Mouse (Mus musculus): ENCODE measurements around the gene Tmem50b. TPM values are rescaled to one million over a fixed set of nuclear protein-coding genes. Genes with fewer than 3 reads are reported as not detected.

Gene Tmem50b
- total RNA-seq, 2 experiments from 2014 or later = 84.1 to 88.0 TPM

GRCm38 (mm10) chr16:91606958-91607357 is 9.4 kb upstream of the Tmem50b start:
- Histone ChIP-seq H3K27ac (no peak overlapping the region), H3K4me3 (no peak overlapping the region)
- intact Hi-C loops (cut with DNase I) = no loop called here
- TF ChIP-seq CTCF (IDR thresholded peaks at IDR 0.05) = no peak
- no peak for DNase-seq (ENCODE audit: extremely low spot score in 1 of 2, low spot score in 2 of 2)

GRCm38 (mm10) chr16:91605156-91605555 is 7.6 kb upstream of the Tmem50b start:
- intact Hi-C loops (cut with DNase I) = no loop called here
- Histone ChIP-seq H3K4me3 (no peak overlapping the region), H3K27ac (no peak overlapping the region)
- no peak for DNase-seq (ENCODE audit: extremely low spot score in 1 of 2, low spot score in 2 of 2)
- TF ChIP-seq CTCF (IDR thresholded peaks at IDR 0.05) = no peak

GRCm38 (mm10) chr16:91601693-91602092 is 4.1 kb upstream of the Tmem50b start:
- no peak for DNase-seq (ENCODE audit: extremely low spot score in 1 of 2, low spot score in 2 of 2)
- H3K27ac ChIP-seq = no peak overlapping the region
- intact Hi-C loops (cut with DNase I) = no loop called here
- TF ChIP-seq CTCF (IDR thresholded peaks at IDR 0.05) = no peak
- no peak overlapping the region for H3K4me3 ChIP-seq

GRCm38 (mm10) chr16:91601081-91601480 is 3.5 kb upstream of the Tmem50b start:
- no peak for TF ChIP-seq CTCF (IDR thresholded peaks at IDR 0.05)
- DNase-seq (ENCODE audit: extremely low spot score in 1 of 2, low spot score in 2 of 2) = no peak
- intact Hi-C loops (cut with DNase I) = no loop called here
- H3K4me3 ChIP-seq = no peak overlapping the region
- H3K27ac ChIP-seq = no peak overlapping the region

GRCm38 (mm10) chr16:91599242-91599641 is 1.6 kb upstream of the Tmem50b start:
- peak; percentile 31 for TF ChIP-seq CTCF (IDR thresholded peaks at IDR 0.05)
- intact Hi-C loops (cut with DNase I) = no loop called here
- no peak for DNase-seq (ENCODE audit: extremely low spot score in 1 of 2, low spot score in 2 of 2)
- no peak overlapping the region for H3K27ac ChIP-seq
- H3K4me3 ChIP-seq = no peak overlapping the region

GRCm38 (mm10) chr16:91596779-91597671 is 575 bp downstream of the Tmem50b start:
- Histone ChIP-seq H3K4me3 (peak overlapping the region; percentile 83), H3K27ac (peak overlapping the region; percentile 80)
- TF ChIP-seq CTCF (IDR thresholded peaks at IDR 0.05) = no peak
- intact Hi-C loops (cut with DNase I) = loop anchor here (2.0 kb wide), 2 partner anchors 22 to 50 kb away; partner anchors contain the start of genes Dnajc28, Gart and Son
- DNase-seq (ENCODE audit: extremely low spot score in 1 of 2, low spot score in 2 of 2) = peak in 1 of 2 experiments; percentile 41

GRCm38 (mm10) chr16:91596397-91596778 is 1.2 kb downstream of the Tmem50b start:
- TF ChIP-seq CTCF (IDR thresholded peaks at IDR 0.05) = no peak
- H3K4me3 ChIP-seq = peak overlapping the region; percentile 83
- intact Hi-C loops (cut with DNase I) = loop anchor here (2.0 kb wide), 2 partner anchors 22 to 50 kb away; partner anchors contain the start of genes Dnajc28, Gart and Son
- no peak for DNase-seq (ENCODE audit: extremely low spot score in 1 of 2, low spot score in 2 of 2)
- no peak overlapping the region for H3K27ac ChIP-seq

- TF ChIP-seq CTCF (IDR thresholded peaks at IDR 0.05) = no peak
- Histone ChIP-seq H3K27ac (no peak overlapping the region), H3K4me3 (no peak overlapping the region)
- DNase-seq (ENCODE audit: extremely low spot score in 1 of 2, low spot score in 2 of 2) = peak in 1 of 2 experiments; percentile 35
- intact Hi-C loops (cut with DNase I) = no loop called here
These were observed 2.5 kb downstream of the Tmem50b start for GRCm38 (mm10) chr16:91595076-91595475.

GRCm38 (mm10) chr16:91593262-91593661 is 4.3 kb downstream of the Tmem50b start:
- TF ChIP-seq CTCF (IDR thresholded peaks at IDR 0.05) = no peak
- Histone ChIP-seq H3K27ac (no peak overlapping the region), H3K4me3 (no peak overlapping the region)
- intact Hi-C loops (cut with DNase I) = no loop called here
- no peak for DNase-seq (ENCODE audit: extremely low spot score in 1 of 2, low spot score in 2 of 2)

- Histone ChIP-seq H3K27ac (no peak overlapping the region), H3K4me3 (no peak overlapping the region)
- no peak for DNase-seq (ENCODE audit: extremely low spot score in 1 of 2, low spot score in 2 of 2)
- no peak for TF ChIP-seq CTCF (IDR thresholded peaks at IDR 0.05)
- intact Hi-C loops (cut with DNase I) = no loop called here
These were observed 5.4 kb downstream of the Tmem50b start for GRCm38 (mm10) chr16:91592162-91592561.

- Histone ChIP-seq H3K4me3 (no peak overlapping the region), H3K27ac (no peak overlapping the region)
- no peak for TF ChIP-seq CTCF (IDR thresholded peaks at IDR 0.05)
- DNase-seq (ENCODE audit: extremely low spot score in 1 of 2, low spot score in 2 of 2) = no peak
- intact Hi-C loops (cut with DNase I) = no loop called here
These were observed 8.9 kb downstream of the Tmem50b start for GRCm38 (mm10) chr16:91588703-91589102.

GRCm38 (mm10) chr16:91587730-91588453 is 9.7 kb downstream of the Tmem50b start:
- Histone ChIP-seq H3K27ac (no peak overlapping the region), H3K4me3 (no peak overlapping the region)
- DNase-seq (ENCODE audit: extremely low spot score in 1 of 2, low spot score in 2 of 2) = no peak
- TF ChIP-seq CTCF (IDR thresholded peaks at IDR 0.05) = no peak
- intact Hi-C loops (cut with DNase I) = no loop called here
